Mouse (Mus musculus) spleen, postnatal 10 days (tissue): ENCODE measurements around the gene Taz.

Experiments used
- DNase-seq, 2 experiments: peaks; one replicate each; pipeline ENCODE4 v3.0.0; 2021 to 2022; ENCODE audit warnings: low spot score in 2 of 2

Taz gene

GRCm38 (mm10) chrX:74281732-74282394 is at the start of gene Taz, which contains the start of gene Dnase1l1:
Taz (plus strand) TSS chrX:74281912.
Dnase1l1 (minus strand) TSS chrX:74282337.
- peak; percentile 62 to 82 for DNase-seq

- no peak for DNase-seq
These were observed 48.5 kb upstream of the Taz start for GRCm38 (mm10) chrX:74233196-74233595.

- no peak for DNase-seq
These were observed 41.4 kb upstream of the Taz start for GRCm38 (mm10) chrX:74240332-74240731.

- DNase-seq = no peak
These were observed 38.3 kb upstream of the Taz start for GRCm38 (mm10) chrX:74243396-74243795.

GRCm38 (mm10) chrX:74243807-74244206 is 37.9 kb upstream of the Taz start:
- peak; percentile 37 to 72 for DNase-seq

GRCm38 (mm10) chrX:74244614-74245083 is 37.1 kb upstream of the Taz start:
- peak in 1 of 2 experiments; percentile 28 for DNase-seq

- no peak for DNase-seq
These were observed 36.6 kb upstream of the Taz start for GRCm38 (mm10) chrX:74245107-74245506.

GRCm38 (mm10) chrX:74245687-74246086 is 36.0 kb upstream of the Taz start:
- peak; percentile 41 to 78 for DNase-seq

GRCm38 (mm10) chrX:74246213-74246681 is 35.5 kb upstream of the Taz start:
- peak; percentile 58 to 85 for DNase-seq

GRCm38 (mm10) chrX:74246693-74247092 is 35.0 kb upstream of the Taz start:
- DNase-seq = no peak

GRCm38 (mm10) chrX:74248651-74249050 is 33.1 kb upstream of the Taz start:
- DNase-seq = peak; percentile 35 to 74

- DNase-seq = peak; percentile 52 to 71
These were observed 32.1 kb upstream of the Taz start, which contains the start of gene Flna for GRCm38 (mm10) chrX:74249615-74250014. Flna (minus strand) TSS chrX:74249820.

- DNase-seq = peak; percentile 73 to 90
These were observed 27.4 kb upstream of the Taz start, which contains the start of gene Emd for GRCm38 (mm10) chrX:74254153-74254887. Emd (plus strand) TSS chrX:74254687.

GRCm38 (mm10) chrX:74254888-74255565 is 26.7 kb upstream of the Taz start:
- peak in 1 of 2 experiments; percentile 25 for DNase-seq

GRCm38 (mm10) chrX:74257746-74258145 is 24.0 kb upstream of the Taz start:
- no peak for DNase-seq

- DNase-seq = peak in 1 of 2 experiments; percentile 18
These were observed 12.0 kb upstream of the Taz start for GRCm38 (mm10) chrX:74269736-74270061.

GRCm38 (mm10) chrX:74270062-74270901 is 11.4 kb upstream of the Taz start, which contains the start of gene Rpl10:
Rpl10 (plus strand) TSS chrX:74270812.
- peak; percentile 73 to 88 for DNase-seq

- peak; percentile 33 to 37 for DNase-seq
These were observed 10.7 kb upstream of the Taz start for GRCm38 (mm10) chrX:74270902-74271551.

- no peak for DNase-seq
These were observed 8.0 kb upstream of the Taz start for GRCm38 (mm10) chrX:74273422-74274322.

- no peak for DNase-seq
These were observed 3.8 kb upstream of the Taz start for GRCm38 (mm10) chrX:74277916-74278315.
